Mouse (Mus musculus) neural tube, embryonic 14.5 days (tissue): ENCODE results near the gene Myl7. TPM values are rescaled to one million over a fixed set of nuclear protein-coding genes. Genes with fewer than 3 reads are reported as not detected.

ENCODE experiments used
- ATAC-seq: fragments of 200-750 bp; cut with Nextera tagmentation; 2 replicates; pipeline ENCODE4 v1.8.0; 2017; ENCODE audit warnings: low read depth, mild to moderate bottlenecking, moderate TSS enrichment, moderate library complexity
- H3K27ac ChIP-seq: fragments of 300-500 bp; sonication (generic); 2 replicates; pipeline ENCODE4 v1.5.1; 2014; ENCODE audit warnings: low read depth, mild to moderate bottlenecking, control low read depth, low read length, moderate library complexity, mixed read lengths
- H3K27me3 ChIP-seq: fragments of 300-500 bp; sonication (generic); 2 replicates; pipeline ENCODE4 v1.6.1; 2014; ENCODE audit warnings: low read length; ENCODE audit not compliant: control insufficient read depth, insufficient read depth
- H3K36me3 ChIP-seq: fragments of 300-500 bp; sonication (generic); 2 replicates; pipeline ENCODE4 v1.6.1; 2014; ENCODE audit warnings: low read length, mixed read lengths; ENCODE audit not compliant: control insufficient read depth, insufficient read depth
- H3K4me1 ChIP-seq: fragments of 300-500 bp; sonication (generic); 2 replicates; pipeline ENCODE4 v1.6.1; 2014; ENCODE audit warnings: low read length; ENCODE audit not compliant: control insufficient read depth, insufficient read depth
- H3K4me2 ChIP-seq: fragments of 300-500 bp; sonication (generic); 2 replicates; pipeline ENCODE4 v1.6.1; 2014; ENCODE audit warnings: mild to moderate bottlenecking, low read depth, low read length, control low read depth
- H3K4me3 ChIP-seq: fragments of 300-500 bp; sonication (generic); 2 replicates; pipeline ENCODE4 v1.5.1; 2014; ENCODE audit warnings: low read depth, low read length, control low read depth, mixed read lengths
- H3K9ac ChIP-seq: fragments of 300-500 bp; sonication (generic); replicated peaks from 2 replicates; pipeline ENCODE4 v1.6.1; 2014; ENCODE audit warnings: low read depth, mild to moderate bottlenecking, control low read depth, low read length, mixed read lengths
- H3K9me3 ChIP-seq: fragments of 300-500 bp; sonication (generic); 2 replicates; pipeline ENCODE4 v1.6.1; 2016; ENCODE audit warnings: low read length; ENCODE audit not compliant: control insufficient read depth
- WGBS: fragments of 180-500 bp; shearing (Covaris S2); extraction: QIAGEN DNeasy Blood & Tissue Kit; methylation state at CpG from one replicate; pipeline ENCODE4 v1.1.7; 2014; 5-methylcytosine and 5-hydroxymethylcytosine counted together
- polyA plus RNA-seq: library from polyadenylated mRNA; unstranded; fragments of >200 nt; fragmentation: Nextera tagmentation; extraction: Ambion mirVana; gene quantifications from 2 replicates; pipeline ENCODE4 v1.2.1, GENCODE M21; 2014

Gene Myl7
- polyA plus RNA-seq, 1 experiment from 2014 or later, result not detected

- no peak overlapping the region for H3K27ac ChIP-seq
- no peaks in the 10 kb centered on the region for H3K27me3 ChIP-seq
- no peak overlapping the region for H3K4me2 ChIP-seq
- WGBS, result 48% methylated on average over 12 of the region's 17 CpGs
- ATAC-seq, result no peak
- no peaks in the 10 kb centered on the region for H3K9me3 ChIP-seq
- H3K4me1 ChIP-seq, result no peaks in the 10 kb centered on the region
- H3K36me3 ChIP-seq, result no peaks in the 10 kb centered on the region
- no peak overlapping the region for H3K9ac ChIP-seq
- H3K4me3 ChIP-seq, result no peak overlapping the region
These were observed 21.9 kb upstream of the Myl7 start for GRCm38 (mm10) chr11:5920323-5920960.

DNA sequence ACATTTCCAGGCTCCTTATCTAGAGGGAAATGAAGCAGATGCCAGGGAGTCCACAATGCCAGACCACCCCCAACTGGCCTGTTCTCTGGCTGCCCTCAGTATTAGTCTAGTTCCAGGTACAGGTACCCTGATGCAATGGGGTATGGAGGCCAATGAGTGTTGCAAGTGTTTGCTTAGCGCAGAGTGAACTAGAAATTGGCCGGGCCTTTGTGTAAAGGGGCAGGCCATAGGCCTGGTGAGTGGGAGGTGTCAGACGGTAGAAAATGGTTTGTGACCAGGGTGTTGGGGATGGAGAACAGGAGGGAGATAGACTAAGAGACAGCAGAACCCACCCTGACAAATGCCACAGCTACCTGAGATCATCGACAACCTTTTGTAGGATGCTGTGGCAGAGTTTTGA lies 21.0 kb upstream of the Myl7 start:
- no peak for ATAC-seq
- H3K36me3 ChIP-seq, result no peaks in the 10 kb centered on the region
- WGBS, result 94% methylated on average over 4 of the region's 4 CpGs
- H3K9ac ChIP-seq, result no peak overlapping the region
- no peaks in the 10 kb centered on the region for H3K4me1 ChIP-seq
- H3K9me3 ChIP-seq, result no peaks in the 10 kb centered on the region
- no peaks in the 10 kb centered on the region for H3K27me3 ChIP-seq
- no peak overlapping the region for H3K4me2 ChIP-seq
- no peak overlapping the region for H3K27ac ChIP-seq
- no peak overlapping the region for H3K4me3 ChIP-seq

- H3K9me3 ChIP-seq, result no peaks in the 10 kb centered on the region
- WGBS, result 84% methylated on average over 2 of the region's 2 CpGs
- no peak overlapping the region for H3K4me3 ChIP-seq
- H3K27ac ChIP-seq, result no peak overlapping the region
- H3K9ac ChIP-seq, result no peak overlapping the region
- H3K4me1 ChIP-seq, result no peaks in the 10 kb centered on the region
- H3K4me2 ChIP-seq, result no peak overlapping the region
- no peaks in the 10 kb centered on the region for H3K27me3 ChIP-seq
- no peak for ATAC-seq
- H3K36me3 ChIP-seq, result no peaks in the 10 kb centered on the region
These were observed 19.5 kb upstream of the Myl7 start for GRCm38 (mm10) chr11:5918111-5918510.

- H3K4me2 ChIP-seq, result no peak overlapping the region
- H3K27me3 ChIP-seq, result no peaks in the 10 kb centered on the region
- H3K4me1 ChIP-seq, result no peaks in the 10 kb centered on the region
- no peak overlapping the region for H3K9ac ChIP-seq
- WGBS, result 77% methylated on average over 8 of the region's 8 CpGs
- H3K4me3 ChIP-seq, result no peak overlapping the region
- H3K36me3 ChIP-seq, result no peaks in the 10 kb centered on the region
- ATAC-seq, result no peak
- no peak overlapping the region for H3K27ac ChIP-seq
- H3K9me3 ChIP-seq, result no peaks in the 10 kb centered on the region
These were observed 17.6 kb upstream of the Myl7 start for GRCm38 (mm10) chr11:5916178-5916548.

- no peaks in the 10 kb centered on the region for H3K4me1 ChIP-seq
- H3K9me3 ChIP-seq, result no peaks in the 10 kb centered on the region
- H3K36me3 ChIP-seq, result no peaks in the 10 kb centered on the region
- no peak overlapping the region for H3K27ac ChIP-seq
- no peak overlapping the region for H3K9ac ChIP-seq
- 87% methylated on average over 5 of the region's 5 CpGs for WGBS
- no peaks in the 10 kb centered on the region for H3K27me3 ChIP-seq
- H3K4me2 ChIP-seq, result no peak overlapping the region
- no peak for ATAC-seq
- H3K4me3 ChIP-seq, result no peak overlapping the region
These were observed 17.0 kb upstream of the Myl7 start for GRCm38 (mm10) chr11:5915429-5916177.

DNA sequence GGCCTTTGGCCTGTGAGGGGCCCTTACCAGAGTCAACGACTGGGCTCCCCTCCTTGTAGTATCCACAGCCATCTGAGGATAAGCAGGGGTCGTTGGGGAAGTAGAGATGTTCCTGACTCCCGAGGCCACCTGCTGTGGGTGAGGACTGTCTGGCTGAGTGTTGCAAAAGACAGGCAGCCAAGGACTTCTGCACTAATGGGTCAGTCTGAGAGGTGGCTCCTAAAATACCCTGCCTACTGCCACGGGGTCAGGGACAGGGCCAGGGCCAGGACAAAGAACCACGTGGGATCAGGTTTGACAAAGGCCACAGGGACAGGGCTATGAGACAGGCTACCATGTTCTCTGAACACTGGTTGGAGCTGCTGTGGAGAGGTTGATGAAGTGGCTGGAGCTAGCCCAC lies 16.4 kb upstream of the Myl7 start:
- H3K27ac ChIP-seq, result no peak overlapping the region
- H3K27me3 ChIP-seq, result no peaks in the 10 kb centered on the region
- H3K4me3 ChIP-seq, result no peak overlapping the region

DNA sequence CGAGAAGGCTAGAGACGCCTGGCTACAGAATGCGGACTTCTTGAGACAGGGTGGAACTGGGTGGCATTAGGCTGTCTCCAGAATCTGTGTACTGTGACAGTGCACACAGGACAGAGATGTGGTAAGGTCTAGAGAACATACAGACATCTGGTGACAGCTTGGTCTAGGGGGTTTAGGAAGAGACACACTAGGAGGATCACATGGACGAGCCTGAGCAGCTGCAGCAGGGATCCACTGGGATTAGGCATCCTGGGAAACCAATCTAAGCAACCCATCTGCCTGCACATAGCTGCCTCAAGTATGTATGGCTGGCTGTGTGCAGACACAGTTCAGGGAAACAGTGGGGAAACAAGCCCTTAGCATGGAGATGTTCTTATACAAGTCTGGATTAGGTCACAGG lies 15.4 kb upstream of the Myl7 start:
- Histone ChIP-seq H3K27me3 (no peaks in the 10 kb centered on the region), H3K27ac (no peak overlapping the region), H3K4me3 (no peak overlapping the region), H3K9me3 (no peaks in the 10 kb centered on the region), H3K9ac (no peak overlapping the region), H3K4me1 (no peaks in the 10 kb centered on the region), H3K36me3 (no peaks in the 10 kb centered on the region), H3K4me2 (no peak overlapping the region)
- ATAC-seq, result no peak
- 78% methylated on average over 4 of the region's 4 CpGs for WGBS

More for the DNA sequence above, 16.4 kb upstream of the Myl7 start:
- Histone ChIP-seq H3K9ac (no peak overlapping the region), H3K9me3 (no peaks in the 10 kb centered on the region), H3K4me1 (no peaks in the 10 kb centered on the region), H3K4me2 (no peak overlapping the region), H3K36me3 (no peaks in the 10 kb centered on the region)
- WGBS, result 58% methylated on average over 5 of the region's 5 CpGs
- ATAC-seq, result no peak

GRCm38 (mm10) chr11:5913256-5913655 lies 14.7 kb upstream of the Myl7 start:
- Histone ChIP-seq H3K4me1 (no peaks in the 10 kb centered on the region), H3K27ac (no peak overlapping the region), H3K9ac (no peak overlapping the region), H3K4me2 (no peak overlapping the region), H3K36me3 (no peaks in the 10 kb centered on the region), H3K9me3 (no peaks in the 10 kb centered on the region), H3K27me3 (no peaks in the 10 kb centered on the region), H3K4me3 (no peak overlapping the region)
- ATAC-seq, result no peak
- 64% methylated on average over 8 of the region's 8 CpGs for WGBS

- Histone ChIP-seq H3K27me3 (no peaks in the 10 kb centered on the region), H3K27ac (no peak overlapping the region), H3K9ac (no peak overlapping the region), H3K4me3 (no peak overlapping the region), H3K9me3 (no peaks in the 10 kb centered on the region), H3K36me3 (no peaks in the 10 kb centered on the region), H3K4me2 (no peak overlapping the region), H3K4me1 (no peaks in the 10 kb centered on the region)
- WGBS, result 32% methylated on average over 5 of the region's 5 CpGs
- peak; percentile 24; the same call in 1 of the 2 replicates for ATAC-seq
These were observed 14.1 kb upstream of the Myl7 start for GRCm38 (mm10) chr11:5912635-5913034.
